Mouse (Mus musculus): ENCODE data around the gene Susd1.
A peak's percentile ranks its signal among the peaks of the same experiment; 100 is the strongest.

Susd1 gene

GRCm38 (mm10) chr4:59379876-59380275, 58.6 kb downstream of the Susd1 start:
- DNase-seq: no peak

- no peak for DNase-seq
Observed at GRCm38 (mm10) chr4:59378631-59379030, 59.8 kb downstream of the Susd1 start.

- no peak for DNase-seq
Observed at GRCm38 (mm10) chr4:59374271-59374938, 64.0 kb downstream of the Susd1 start.

- DNase-seq: no peak
Observed at GRCm38 (mm10) chr4:59372546-59373157, 65.8 kb downstream of the Susd1 start.

- DNase-seq: no peak
Observed at GRCm38 (mm10) chr4:59371910-59372309, 66.5 kb downstream of the Susd1 start.

GRCm38 (mm10) chr4:59369941-59370340, 68.5 kb downstream of the Susd1 start:
- DNase-seq: no peak

GRCm38 (mm10) chr4:59368118-59368517, 70.3 kb downstream of the Susd1 start:
- DNase-seq: no peak

GRCm38 (mm10) chr4:59366206-59366605, 72.2 kb downstream of the Susd1 start:
- no peak for DNase-seq

- no peak for DNase-seq
Observed at GRCm38 (mm10) chr4:59365571-59365970, 72.9 kb downstream of the Susd1 start.

- no peak for DNase-seq
Observed at GRCm38 (mm10) chr4:59364229-59365173, 73.9 kb downstream of the Susd1 start.

- DNase-seq: peak; percentile 50
Observed at GRCm38 (mm10) chr4:59363041-59363440, 75.4 kb downstream of the Susd1 start.

GRCm38 (mm10) chr4:59360704-59361103, 77.7 kb downstream of the Susd1 start:
- peak; percentile 87 for DNase-seq

- no peak for DNase-seq
Observed at GRCm38 (mm10) chr4:59359921-59360320, 78.5 kb downstream of the Susd1 start.

GRCm38 (mm10) chr4:59358960-59359359, 79.5 kb downstream of the Susd1 start:
- no peak for DNase-seq

- DNase-seq: no peak
Observed at GRCm38 (mm10) chr4:59355421-59355820, 83.0 kb downstream of the Susd1 start.

- DNase-seq: no peak
Observed at GRCm38 (mm10) chr4:59354666-59355065, 83.8 kb downstream of the Susd1 start.

- DNase-seq: no peak
Observed at GRCm38 (mm10) chr4:59351938-59352337, 86.5 kb downstream of the Susd1 start.

GRCm38 (mm10) chr4:59350354-59350753, 88.1 kb downstream of the Susd1 start:
- DNase-seq: no peak

GRCm38 (mm10) chr4:59349425-59350185, 88.8 kb downstream of the Susd1 start:
- DNase-seq: no peak

- DNase-seq: peak; percentile 92
Observed at GRCm38 (mm10) chr4:59340714-59341113, 97.7 kb downstream of the Susd1 start.

- DNase-seq: no peak
Observed at GRCm38 (mm10) chr4:59340046-59340445, 98.4 kb downstream of the Susd1 start.

GRCm38 (mm10) chr4:59338896-59339535, 99.4 kb downstream of the Susd1 start:
- no peak for DNase-seq

Data from lung, postnatal 10 days (tissue).